16 mouse cellular contexts compared by ENCODE assay signal in genomic region chr7:129694168-129694567, GRCm38 (mm10).
"Had no signal": no experiment of that assay in that cellular context is flagged by ENCODE, and none has a peak within 500 bp of the region (broad histone marks: within the 10 kb centered on the region; RNA-seq: fewer than 3 reads in every experiment).

No protein-coding gene starts in this region.

- H3K4me2 ChIP-seq: liver, embryonic 13.5 days; midbrain, embryonic 13.5 days; neural tube, embryonic 13.5 days had no signal

- H3K36me3 ChIP-seq: liver, embryonic 13.5 days; midbrain, embryonic 10.5 days; midbrain, embryonic 13.5 days; neural tube, embryonic 13.5 days had no signal

- H3K27ac ChIP-seq: hindbrain, postnatal 0 days; liver, embryonic 13.5 days; macrophage; midbrain, embryonic 10.5 days; midbrain, embryonic 13.5 days; neural tube, embryonic 13.5 days had no signal

- H3K4me3 ChIP-seq: liver, embryonic 13.5 days; megakaryocyte, embryonic 14.5 days; midbrain, embryonic 10.5 days; midbrain, embryonic 13.5 days; myocyte; neural tube, embryonic 13.5 days had no signal

- ATAC-seq: hindbrain, postnatal 0 days; inflammation-experienced regulatory T-cells, adult 6 months; midbrain, embryonic 13.5 days; midbrain, embryonic 16.5 days had no signal

- H3K4me1 ChIP-seq: liver, embryonic 13.5 days; megakaryocyte, embryonic 14.5 days; midbrain, embryonic 13.5 days; neural tube, embryonic 13.5 days had no signal

- H3K9ac ChIP-seq: liver, embryonic 13.5 days; midbrain, embryonic 13.5 days; neural tube, embryonic 13.5 days had no signal

- DNase-seq: kidney, adult 18-20 months; kidney, adult 9 months; kidney, postnatal 14 days; kidney, postnatal 4 days; liver, embryonic 13.5 days; right cerebral cortex, postnatal 25 days; thymus, postnatal 25 days had no signal

- H3K9me3 ChIP-seq: liver, embryonic 13.5 days; midbrain, embryonic 13.5 days; neural tube, embryonic 13.5 days had no signal

- H3K27me3 ChIP-seq: liver, embryonic 13.5 days; neural tube, embryonic 13.5 days had no signal
